Mouse (Mus musculus): ENCODE results near the gene Sdhc.

- TF ChIP-seq POLR2A (IDR thresholded peaks at IDR 0.05; ENCODE audit: insufficient read depth, low read depth, low read length) (no peak), CTCF (IDR thresholded peaks at IDR 0.05) (no peak), EP300 (IDR thresholded peaks at IDR 0.05; ENCODE audit: insufficient read depth, low read depth, low read length) (no peak)
Measured at GRCm38 (mm10) chr1:171172779-171173178, 22.4 kb upstream of the Sdhc start.

Data from heart, adult 2 months (tissue).